Mouse (Mus musculus): Measurements from ENCODE around the gene AB124611.
"Not testable (repeated sequence)": the region's sequence is repeated elsewhere in the genome, so short reads cannot be mapped to it uniquely, and the experiment has no call there.

AB124611 gene

DNA sequence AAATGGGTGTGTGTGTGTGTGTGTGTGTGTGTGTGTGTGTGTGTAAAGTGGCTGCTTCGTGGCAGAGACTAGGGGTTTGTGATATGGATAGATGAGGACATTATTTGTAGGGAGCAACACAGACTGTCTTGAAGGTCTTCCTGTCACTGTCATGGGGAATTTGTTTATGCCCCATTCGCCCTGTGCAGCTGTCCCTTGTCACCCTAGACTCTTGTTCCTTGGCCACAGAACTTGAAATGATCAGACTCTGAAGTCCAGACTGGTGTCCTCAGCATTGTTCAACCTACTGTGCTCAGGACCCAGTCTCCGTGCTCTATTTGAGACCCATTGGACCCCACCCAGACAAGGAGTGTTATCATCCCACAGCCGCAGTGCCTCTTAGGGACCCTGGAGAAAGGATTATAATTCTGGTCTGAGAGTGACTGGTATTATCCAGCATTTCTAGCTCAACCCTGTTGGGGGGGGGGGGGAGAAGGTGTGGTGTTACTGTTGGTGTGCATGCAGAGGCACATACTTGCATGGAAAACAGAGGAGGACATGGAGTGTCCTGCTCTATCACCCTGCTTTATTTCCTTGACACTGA lies 39.1 kb downstream of the AB124611 start:
- DNase-seq = no peak

DNA sequence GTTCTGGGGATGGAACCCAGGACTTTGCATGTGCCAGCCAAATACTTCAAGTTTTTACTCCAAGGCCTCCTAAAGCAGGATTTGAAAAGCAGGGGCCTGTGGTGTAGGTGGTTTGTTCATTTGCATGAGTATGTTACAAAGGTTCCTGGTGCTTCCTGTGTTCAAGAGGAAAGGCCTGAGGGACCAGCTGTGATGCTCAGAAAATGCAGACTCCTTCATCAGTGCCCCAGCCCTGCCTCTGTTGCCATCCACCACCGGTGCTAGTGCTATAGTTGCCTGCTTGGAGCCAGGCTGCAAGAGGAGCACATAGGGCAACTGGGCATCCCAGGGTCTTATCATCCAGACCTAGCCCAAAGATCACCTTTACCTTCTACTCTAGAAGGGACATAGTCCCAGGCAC lies 40.6 kb downstream of the AB124611 start:
- DNase-seq = no peak

DNA sequence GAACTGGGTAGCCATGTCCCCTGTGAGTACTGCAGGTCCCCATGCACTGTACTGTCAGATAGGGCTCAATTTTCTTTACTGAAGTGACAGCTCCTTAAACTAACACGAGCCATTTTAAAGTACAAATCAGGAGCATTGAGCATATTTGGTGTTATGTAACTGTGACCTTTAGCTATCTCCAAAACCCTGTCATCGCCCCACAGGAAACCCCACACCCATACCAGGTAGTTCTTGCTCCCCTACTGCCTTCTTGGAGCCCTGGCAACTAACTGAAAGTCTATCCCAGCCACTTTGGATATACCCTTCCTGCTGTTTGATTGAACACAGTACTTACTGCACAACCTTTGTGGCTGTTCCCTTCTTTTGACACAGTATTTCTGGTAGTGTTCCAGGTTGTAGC lies 41.1 kb downstream of the AB124611 start:
- DNase-seq = peak in 1 of 2 experiments; percentile 24

DNA sequence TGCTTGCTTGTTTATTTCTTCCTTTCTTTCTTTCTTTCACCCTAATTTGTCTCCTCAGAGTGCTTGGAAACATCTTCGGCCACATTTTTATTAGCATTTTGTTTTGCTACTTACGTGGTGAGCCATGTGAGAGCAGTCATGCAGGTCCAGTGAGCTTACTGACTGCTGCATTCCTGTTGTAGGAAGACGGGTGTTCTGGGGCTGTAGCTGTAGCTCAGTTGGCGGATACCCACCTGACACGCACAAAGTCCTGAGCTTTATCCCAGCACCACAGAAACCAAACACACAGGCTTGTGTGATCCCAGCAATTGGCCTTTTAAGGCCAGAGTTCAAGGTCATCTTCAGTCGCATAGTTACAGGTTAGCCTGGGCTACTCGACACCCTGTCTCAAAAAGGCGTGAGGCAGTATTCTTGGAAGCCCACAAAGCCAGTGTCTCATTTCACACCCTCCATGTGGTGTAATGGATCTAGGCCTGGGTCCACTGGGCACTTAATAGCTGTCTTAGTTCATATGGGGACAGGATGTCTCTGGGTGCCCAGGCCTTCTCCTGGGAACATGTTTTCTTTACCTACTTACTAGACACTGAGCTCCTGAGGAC lies 42.8 kb downstream of the AB124611 start:
- DNase-seq = no peak

DNA sequence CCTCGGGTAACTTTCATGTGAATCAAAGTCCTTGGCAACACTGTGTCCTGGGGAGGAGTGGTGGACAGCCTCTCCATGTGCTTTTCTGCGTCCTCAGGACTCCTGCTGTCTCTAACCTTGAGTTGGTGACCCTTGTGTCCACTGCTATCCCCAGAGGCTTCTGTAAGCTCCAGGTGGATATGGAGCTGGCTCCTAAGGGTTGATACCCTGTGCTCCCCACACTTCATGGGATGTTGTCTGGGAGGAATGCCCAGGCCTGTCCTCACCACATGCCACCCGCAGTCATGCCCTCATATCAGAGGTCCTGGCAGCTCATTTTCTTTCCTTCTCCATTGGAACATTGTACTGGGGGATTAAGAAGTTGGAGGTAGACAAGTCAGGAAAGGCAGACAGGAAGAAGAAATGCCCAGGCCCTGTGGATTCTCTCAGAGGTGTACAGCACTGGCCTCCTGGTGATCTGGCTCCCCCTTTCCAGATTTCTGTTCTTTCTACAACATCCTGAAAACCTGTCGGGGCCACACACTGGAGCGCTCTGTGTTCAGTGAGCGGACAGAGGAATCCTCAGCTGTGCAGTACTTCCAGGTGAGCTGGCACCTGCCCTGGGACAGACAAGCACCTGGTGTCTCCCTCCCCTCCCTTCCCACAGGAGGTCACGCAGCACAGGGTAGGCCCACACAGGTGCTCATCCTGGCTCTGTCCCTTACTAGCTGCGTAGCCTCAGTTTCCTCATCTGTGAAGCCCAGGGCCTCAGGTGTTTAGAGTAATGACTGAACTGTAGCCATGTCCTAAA lies 48.2 kb downstream of the AB124611 start:
- DNase-seq = peak in 1 of 2 experiments; percentile 19

DNA sequence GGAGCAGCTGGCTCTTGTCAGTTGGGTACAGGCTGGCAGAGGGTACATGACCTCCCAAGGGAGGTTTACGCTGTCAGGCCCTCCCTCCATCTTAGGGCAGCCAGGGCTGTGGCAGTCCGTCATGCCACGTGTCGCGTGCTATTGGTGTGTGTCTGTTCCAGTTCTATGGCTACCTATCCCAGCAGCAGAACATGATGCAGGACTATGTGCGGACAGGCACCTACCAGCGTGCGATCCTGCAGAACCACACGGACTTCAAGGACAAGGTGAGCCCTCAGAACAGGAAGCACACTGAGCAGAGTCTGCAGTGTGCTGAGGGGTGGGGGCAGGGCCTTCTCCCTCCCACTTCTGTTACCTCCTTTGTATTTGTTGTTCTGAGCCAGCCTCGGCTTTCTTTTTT lies 49.3 kb downstream of the AB124611 start:
- DNase-seq = no peak

DNA sequence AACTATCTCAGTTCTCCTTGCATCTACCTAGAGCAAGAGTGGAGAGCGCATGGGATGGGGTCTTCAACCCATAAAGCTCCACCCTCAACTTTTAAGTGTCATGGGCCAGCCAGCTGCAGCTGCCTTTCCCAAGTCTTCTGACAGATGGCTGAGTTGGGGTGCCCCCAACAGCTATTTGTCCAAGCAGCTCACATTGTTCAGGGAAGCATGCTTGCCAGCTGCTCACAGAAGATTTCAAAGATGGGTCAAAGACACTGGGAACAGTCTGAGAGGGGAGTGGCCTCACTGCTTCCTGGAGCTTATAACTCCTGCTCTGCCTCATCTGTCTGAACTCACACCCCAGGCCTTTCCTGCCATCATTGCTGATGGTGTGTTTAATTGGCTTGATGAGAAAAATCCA lies 50.3 kb downstream of the AB124611 start:
- no peak for DNase-seq

DNA sequence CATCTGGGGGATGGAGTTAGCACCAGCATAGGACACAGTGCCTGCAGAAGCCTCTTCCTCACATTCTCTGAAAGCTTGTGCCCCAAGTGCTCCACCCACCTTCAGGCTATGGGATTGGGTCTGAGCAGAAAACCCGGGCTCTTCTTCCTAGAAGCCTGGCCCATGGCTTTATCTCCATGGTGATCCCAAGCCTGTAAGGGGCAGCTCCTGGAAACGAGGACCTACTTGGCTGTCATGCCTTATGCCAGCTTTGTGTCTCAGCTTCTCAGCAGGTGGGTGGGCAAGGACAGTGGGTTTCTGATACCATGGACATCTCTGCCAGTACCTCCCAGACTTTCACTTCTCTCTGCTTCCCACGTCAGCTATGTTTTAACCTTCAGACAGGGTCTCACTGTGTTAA lies 52.2 kb downstream of the AB124611 start:
- DNase-seq = no peak

DNA sequence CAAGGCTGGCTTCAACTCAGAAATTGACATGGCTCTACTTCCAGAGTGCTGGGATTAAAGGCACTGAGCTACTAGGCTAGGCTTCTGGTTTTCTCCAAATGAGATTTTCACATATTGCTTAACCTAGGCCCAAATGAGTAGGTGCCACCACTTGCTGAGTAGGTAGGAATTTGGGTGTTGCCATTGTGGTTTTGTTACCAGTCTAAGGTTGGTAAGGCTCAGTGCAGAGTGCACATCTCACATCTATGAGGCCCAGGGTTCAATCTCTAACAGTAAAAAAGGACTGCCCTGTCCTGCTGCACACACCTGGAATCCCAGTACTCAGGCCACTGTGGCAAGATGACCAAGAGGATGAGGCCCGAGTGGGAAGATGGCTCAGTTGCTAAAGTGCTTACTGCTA lies 59.4 kb downstream of the AB124611 start:
- DNase-seq = no peak

DNA sequence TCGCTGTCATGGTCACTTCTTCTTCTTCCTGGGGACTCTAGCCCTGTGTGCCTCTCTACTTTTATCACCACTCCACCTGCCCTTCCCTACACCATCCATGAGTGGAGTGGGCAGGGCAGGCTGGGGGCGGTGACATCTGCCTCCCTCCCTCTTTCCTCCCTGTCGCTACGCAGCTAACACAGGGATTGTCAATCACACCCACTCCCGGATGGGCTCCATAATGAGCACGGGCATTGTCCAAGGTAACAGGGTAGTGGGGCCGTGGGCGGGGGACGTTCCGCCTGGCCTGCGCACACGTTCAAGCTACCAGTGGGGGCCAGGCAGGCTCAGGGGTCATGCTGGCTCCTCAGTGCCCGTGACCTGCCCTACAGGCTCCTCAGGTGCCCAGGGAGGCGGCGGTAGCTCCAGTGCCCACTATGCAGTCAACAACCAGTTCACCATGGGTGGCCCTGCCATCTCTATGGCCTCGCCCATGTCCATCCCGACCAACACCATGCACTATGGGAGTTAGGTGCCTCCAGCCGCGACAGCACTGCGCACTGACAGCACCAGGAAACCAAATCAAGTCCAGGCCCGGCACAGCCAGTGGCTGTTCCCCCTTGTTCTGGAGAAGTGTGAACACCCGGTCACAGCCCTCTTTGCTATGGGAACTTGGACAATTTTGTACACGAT lies 61.8 kb downstream of the AB124611 start:
- DNase-seq = no peak

DNA sequence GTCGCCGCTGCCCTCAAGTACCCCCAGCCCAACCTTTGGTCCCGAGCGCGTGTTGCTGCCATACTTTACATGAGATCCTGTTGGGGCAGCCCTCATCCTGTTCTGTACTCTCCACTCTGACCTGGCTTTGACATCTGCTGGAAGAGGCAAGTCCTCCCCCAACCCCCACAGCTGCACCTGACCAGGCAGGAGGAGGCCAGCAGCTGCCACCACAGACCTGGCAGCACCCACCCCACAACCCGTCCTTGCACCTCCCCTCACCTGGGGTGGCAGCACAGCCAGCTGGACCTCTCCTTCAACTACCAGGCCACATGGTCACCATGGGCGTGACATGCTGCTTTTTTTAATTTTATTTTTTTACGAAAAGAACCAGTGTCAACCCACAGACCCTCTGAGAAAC lies 62.4 kb downstream of the AB124611 start:
- no peak for DNase-seq

DNA sequence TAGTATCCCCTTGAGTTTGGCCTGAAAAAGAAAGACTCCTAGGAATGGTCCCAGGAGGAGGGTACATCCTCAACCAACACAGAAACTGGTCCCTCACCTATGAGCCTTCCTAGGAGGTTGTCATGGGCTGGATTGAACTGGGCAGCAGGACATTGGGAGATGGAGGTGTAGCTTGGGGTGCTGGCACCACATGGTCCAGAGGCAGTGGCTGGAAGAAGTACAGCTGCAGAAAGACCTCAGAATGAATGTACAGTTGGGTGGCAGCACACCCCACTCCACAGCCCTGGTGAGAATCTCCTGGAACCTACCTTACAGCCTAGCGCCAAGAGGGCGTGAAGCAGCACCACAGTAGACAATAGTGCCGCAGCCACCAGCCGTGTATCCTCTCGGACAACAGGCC lies 63.6 kb downstream of the AB124611 start:
- no peak for DNase-seq

DNA sequence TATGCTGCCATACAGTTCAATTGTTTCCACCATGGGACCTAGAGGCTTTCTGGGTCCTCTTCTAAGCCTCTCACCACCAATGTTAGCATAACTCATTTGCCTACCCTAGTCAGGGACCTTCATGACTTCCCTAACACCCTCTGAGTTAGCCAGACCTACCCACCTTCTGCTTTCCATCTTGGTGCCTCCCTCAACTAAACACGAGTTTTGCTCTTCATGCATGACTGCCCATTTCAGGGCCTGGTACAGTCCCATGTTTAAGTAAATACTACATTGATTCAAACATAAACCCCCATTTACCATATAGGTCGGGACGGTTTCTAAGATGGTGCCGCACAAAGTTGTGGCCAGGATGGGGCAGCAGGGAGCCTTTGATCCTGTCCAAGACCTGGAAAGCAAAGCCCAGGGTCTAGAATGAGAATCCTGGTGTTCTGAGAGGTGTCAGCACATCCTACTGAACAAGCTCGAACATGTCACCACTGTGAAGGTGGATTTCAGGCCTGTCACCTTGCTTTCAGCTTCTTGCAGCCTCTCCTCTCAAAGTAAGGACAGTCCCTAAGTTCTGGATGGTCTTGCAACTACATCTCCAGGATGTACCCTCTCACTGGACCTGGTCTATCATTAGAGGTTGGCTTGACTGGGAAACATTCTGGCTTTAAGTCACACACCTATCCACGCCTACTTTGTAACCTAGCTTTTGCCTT lies 65.3 kb downstream of the AB124611 start:
- no peak for DNase-seq

DNA sequence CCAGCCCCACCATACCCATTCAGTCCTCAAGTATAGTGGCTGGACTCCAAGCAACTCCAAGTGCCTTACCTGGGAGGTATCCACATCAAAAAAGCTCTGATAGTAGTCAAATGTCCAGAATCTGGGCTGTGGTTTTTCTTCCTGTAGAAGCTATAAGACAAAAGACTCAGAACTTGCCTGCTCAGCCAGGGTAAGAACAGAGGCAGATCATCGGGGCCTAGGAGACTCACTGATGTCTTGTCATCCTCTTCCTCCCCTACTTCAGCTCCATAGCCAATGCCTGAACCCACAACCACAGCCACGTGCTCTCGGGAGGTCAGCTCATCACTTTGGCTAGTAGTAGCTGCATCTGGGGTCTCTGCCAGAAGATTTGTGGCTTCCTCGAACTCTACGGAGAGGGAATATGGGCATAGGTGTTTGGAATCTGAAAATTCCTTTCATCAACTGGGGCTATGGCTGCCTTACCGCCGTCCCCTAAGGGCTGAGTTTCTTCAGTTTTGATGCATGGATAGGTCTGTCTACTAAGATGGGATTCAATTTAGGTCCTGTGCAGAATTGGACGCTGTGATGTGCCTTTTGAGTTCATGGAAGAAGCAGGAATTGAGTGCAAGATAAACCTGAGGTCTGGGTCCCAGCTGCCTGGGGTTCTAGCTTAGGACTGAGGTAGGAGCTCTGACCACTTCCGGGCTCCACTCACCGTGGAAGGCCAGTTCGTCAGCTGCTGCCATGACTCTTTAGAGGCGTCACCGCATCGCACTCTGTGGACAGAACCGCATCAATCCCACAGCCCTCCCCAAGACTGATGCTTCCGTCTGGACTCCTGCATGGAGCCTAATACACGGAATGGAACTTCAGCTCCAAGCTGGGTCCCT lies 66.1 kb downstream of the AB124611 start:
- DNase-seq = no peak

DNA sequence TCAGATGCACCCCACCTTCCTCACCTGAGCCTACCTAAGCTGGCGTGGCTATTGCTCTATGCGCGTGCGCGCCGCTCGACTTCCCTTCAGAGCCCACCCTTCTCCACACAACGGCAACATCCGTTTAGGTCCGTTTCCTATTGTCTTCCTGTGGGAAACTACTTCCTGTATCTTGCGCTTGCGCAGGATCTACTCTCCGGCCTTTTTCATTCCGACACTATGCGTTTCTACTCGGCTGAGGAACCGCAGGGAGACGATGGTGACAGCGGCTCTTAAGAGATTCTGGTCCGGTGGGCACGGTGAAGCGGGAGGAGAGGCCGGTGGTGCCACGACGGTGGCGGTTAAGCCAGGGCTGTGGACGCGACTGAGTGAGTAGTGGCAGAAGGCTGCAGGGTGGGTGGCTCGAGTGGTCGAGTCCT lies 66.7 kb downstream of the AB124611 start, which contains the start of the genes Timm29 and Yipf2:
Gene Timm29, plus strand, starts transcription at position 20 of the 419 bp plus-strand sequence.
Gene Yipf2, minus strand, starts transcription at position 126 of the 419 bp plus-strand sequence.
- DNase-seq = peak; percentile 90 to 92

DNA sequence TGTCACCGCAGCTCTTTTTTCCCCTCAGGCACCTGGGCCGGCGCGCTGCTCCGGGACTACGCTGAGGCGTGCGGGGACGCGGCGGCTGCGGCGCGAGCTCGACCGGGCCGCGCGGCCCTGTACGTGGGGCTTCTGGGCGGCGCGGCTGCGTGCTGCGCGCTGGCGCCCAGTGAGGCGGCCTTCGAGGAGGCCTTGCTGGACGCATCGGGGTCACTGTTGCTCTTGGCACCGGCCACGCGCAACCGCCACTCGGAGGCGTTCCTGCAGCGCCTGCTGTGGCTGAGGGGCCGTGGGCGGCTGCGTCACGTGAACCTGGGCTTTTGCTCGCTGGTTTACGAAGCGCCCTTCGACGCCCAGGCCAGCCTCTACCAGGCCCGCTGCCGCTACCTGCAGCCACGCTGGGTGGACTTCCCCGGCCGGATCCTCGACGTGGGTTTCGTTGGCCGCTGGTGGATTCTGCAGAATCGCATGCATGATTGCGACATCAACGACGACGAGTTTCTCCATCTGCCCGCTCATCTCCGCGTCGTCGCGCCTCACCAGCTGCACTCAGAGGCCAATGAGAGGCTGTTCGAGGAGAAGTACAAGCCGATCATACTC lies 67.2 kb downstream of the AB124611 start:
- peak in 1 of 2 experiments; percentile 35 for DNase-seq

DNA sequence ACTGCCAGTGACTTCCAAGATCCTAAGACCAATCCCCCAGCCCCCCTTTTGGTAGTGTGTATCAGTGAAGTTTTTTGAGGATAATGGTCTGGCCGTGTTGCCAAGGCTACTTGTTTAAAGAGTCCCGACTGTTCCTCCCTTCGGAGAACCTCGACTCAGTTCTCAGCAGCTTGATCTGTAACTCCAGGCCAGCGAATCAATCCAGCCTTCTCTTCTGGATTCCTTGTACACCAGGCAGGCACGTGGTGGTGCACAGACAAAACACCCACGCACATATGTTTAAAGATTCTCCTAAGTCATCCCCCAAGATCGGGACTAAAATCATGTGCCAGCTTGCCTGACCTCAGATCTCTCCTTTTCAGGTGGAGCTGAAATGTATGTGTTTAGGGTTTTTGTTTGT lies 68.4 kb downstream of the AB124611 start:
- not testable (repeated sequence) for DNase-seq

DNA sequence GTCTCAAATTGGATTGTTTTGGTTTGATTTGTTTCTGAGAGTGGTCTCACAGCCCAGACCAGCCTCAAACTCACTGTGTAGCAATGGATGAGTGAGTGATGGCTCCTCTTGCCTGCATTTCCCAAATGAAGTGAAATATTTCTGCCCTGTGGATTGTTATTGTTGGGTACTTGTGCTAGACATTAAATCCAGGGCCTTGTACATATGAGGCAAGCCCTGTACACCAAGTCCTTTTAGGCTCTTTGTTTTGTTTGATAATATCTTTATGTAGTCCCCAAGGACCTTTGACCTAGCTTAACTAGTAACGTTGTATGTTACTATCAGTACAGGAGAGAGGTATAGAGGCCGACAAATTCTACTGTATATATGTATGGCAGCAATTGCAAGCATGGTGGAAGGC lies 68.9 kb downstream of the AB124611 start:
- no peak for DNase-seq

Measured in cerebellum, adult 18-20 months (tissue).